Mouse (Mus musculus) liver, embryonic 12.5 days (tissue): Measurements from ENCODE around the gene Gm20479. TPM values are rescaled to one million over a fixed set of nuclear protein-coding genes. Genes with fewer than 3 reads are reported as not detected.

ENCODE experiments used
- ATAC-seq: fragments of 200-750 bp; cut with Nextera tagmentation; 2 replicates; pipeline ENCODE4 v1.8.0; 2017; ENCODE audit warnings: moderate number of reproducible peaks, mild to moderate bottlenecking, moderate library complexity
- H3K27ac ChIP-seq: fragments of 300-500 bp; sonication (generic); 2 replicates; pipeline ENCODE4 v1.5.1; 2016; ENCODE audit warnings: mild to moderate bottlenecking
- H3K27me3 ChIP-seq: fragments of 300-500 bp; sonication (generic); replicated peaks from 2 replicates; pipeline ENCODE4 v1.6.1; 2016; ENCODE audit warnings: mild to moderate bottlenecking, moderate library complexity
- H3K36me3 ChIP-seq: fragments of 300-500 bp; sonication (generic); 2 replicates; pipeline ENCODE4 v1.6.1; 2016; ENCODE audit warnings: mild to moderate bottlenecking, moderate library complexity
- H3K4me1 ChIP-seq: fragments of 300-500 bp; sonication (generic); 2 replicates; pipeline ENCODE4 v1.6.1; 2016
- H3K4me2 ChIP-seq: fragments of 300-500 bp; sonication (generic); 2 replicates; pipeline ENCODE4 v1.6.1; 2016; ENCODE audit warnings: mild to moderate bottlenecking, moderate library complexity
- H3K4me3 ChIP-seq: fragments of 300-500 bp; sonication (generic); 2 replicates; pipeline ENCODE4 v1.5.1; 2016; ENCODE audit warnings: mild to moderate bottlenecking, moderate library complexity
- H3K9ac ChIP-seq: fragments of 300-500 bp; sonication (generic); 2 replicates; pipeline ENCODE4 v1.6.1; 2016; ENCODE audit warnings: mild to moderate bottlenecking, moderate library complexity
- H3K9me3 ChIP-seq: fragments of 300-500 bp; sonication (generic); replicated peaks from 2 replicates; pipeline ENCODE4 v1.6.1; 2016; ENCODE audit warnings: mild to moderate bottlenecking, moderate library complexity
- WGBS: fragments of 180-500 bp; shearing (Covaris S2); methylation state at CpG from one replicate; pipeline ENCODE4 v1.1.7; 2016; ENCODE audit not compliant: insufficient replicate concordance; 5-methylcytosine and 5-hydroxymethylcytosine counted together
- polyA plus RNA-seq: library from polyadenylated mRNA; unstranded; fragments of >200 nt; fragmentation: Nextera tagmentation; extraction: Ambion mirVana; gene quantifications from 2 replicates; pipeline ENCODE4 v1.2.1, GENCODE M21; 2016

Gm20479 gene
- polyA plus RNA-seq, 1 experiment from 2014 or later = not detected

GRCm38 (mm10) chr7:27305091-27305730, 52.0 kb downstream of the Gm20479 start:
- Histone ChIP-seq H3K4me2 (no peak overlapping the region), H3K9ac (no peak overlapping the region), H3K36me3 (no peaks in the 10 kb centered on the region), H3K27ac (no peak overlapping the region), H3K9me3 (no peaks in the 10 kb centered on the region), H3K4me3 (no peak overlapping the region), H3K4me1 (peaks cover 8% of the 10 kb centered on the region), H3K27me3 (peaks cover 78% of the 10 kb centered on the region)
- no peak for ATAC-seq
- WGBS = 60% methylated on average over 17 of the region's 17 CpGs

Other genes starting within 250 kb of the Gm20479 start
- not detected in 2 replicates for gene Cyp2f2, start 237.5 kb downstream of the Gm20479 start, polyA plus RNA-seq
- not detected in 2 replicates for gene Cyp2t4, start 203.7 kb downstream of the Gm20479 start, polyA plus RNA-seq
- gene Egln2, start 190.6 kb downstream of the Gm20479 start, polyA plus RNA-seq = 39.9 and 41.9 TPM in 2 replicates
- gene Rab4b, start 178.5 kb downstream of the Gm20479 start, polyA plus RNA-seq = 32.4 TPM in 2 replicates
- gene Gm21983, start 176.3 kb downstream of the Gm20479 start, polyA plus RNA-seq = 0.24 TPM in 1 of 2 replicates, not detected in the other
- gene Mia, start 176.3 kb downstream of the Gm20479 start, polyA plus RNA-seq = 0.29 and 0.45 TPM in 2 replicates
- 1.5 TPM in 2 replicates for gene BC024978, start 161.6 kb downstream of the Gm20479 start, polyA plus RNA-seq
- gene Snrpa, start 161.1 kb downstream of the Gm20479 start, polyA plus RNA-seq = 150 and 163 TPM in 2 replicates
- 3.5 and 4.1 TPM in 2 replicates for gene Itpkc, start 128.8 kb downstream of the Gm20479 start, polyA plus RNA-seq
- 14.2 and 15.7 TPM in 2 replicates for gene Coq8b, start 124.4 kb downstream of the Gm20479 start, polyA plus RNA-seq
- 3.9 and 4.0 TPM in 2 replicates for gene Numbl, start 99.0 kb downstream of the Gm20479 start, polyA plus RNA-seq
- 5.7 TPM in 2 replicates for gene Ltbp4, start 19.7 kb downstream of the Gm20479 start, polyA plus RNA-seq
- 32.1 and 36.1 TPM in 2 replicates for gene Shkbp1, start 1.4 kb downstream of the Gm20479 start, polyA plus RNA-seq
- 0.11 and 0.12 TPM in 2 replicates for gene Sptbn4, start 90.3 kb upstream of the Gm20479 start, polyA plus RNA-seq
- 895 and 897 TPM in 2 replicates for gene Blvrb, start 90.6 kb upstream of the Gm20479 start, polyA plus RNA-seq
- 24.6 and 26.3 TPM in 2 replicates for gene Sertad3, start 116.3 kb upstream of the Gm20479 start, polyA plus RNA-seq
- 19.5 and 20.9 TPM in 2 replicates for gene Sertad1, start 129.5 kb upstream of the Gm20479 start, polyA plus RNA-seq
- 0.91 and 1.2 TPM in 2 replicates for gene Prx, start 141.9 kb upstream of the Gm20479 start, polyA plus RNA-seq
- 0.17 and 0.23 TPM in 2 replicates for gene Hipk4, start 165.8 kb upstream of the Gm20479 start, polyA plus RNA-seq
- gene Pld3, start 195.8 kb upstream of the Gm20479 start, polyA plus RNA-seq = 46.6 and 49.1 TPM in 2 replicates
- gene 2310022A10Rik, start 195.8 kb upstream of the Gm20479 start, polyA plus RNA-seq = 26.3 and 27.5 TPM in 2 replicates
- 45.0 and 45.2 TPM in 2 replicates for gene Akt2, start 234.1 kb upstream of the Gm20479 start, polyA plus RNA-seq